Mouse (Mus musculus) lung, postnatal 0 days (tissue): Measurements from ENCODE around the gene Jmjd1c. TPM values are rescaled to one million over a fixed set of nuclear protein-coding genes. Genes with fewer than 3 reads are reported as not detected.

Experiments
- ATAC-seq: fragments of 200-750 bp; cut with Nextera tagmentation; 2 replicates; pipeline ENCODE4 v1.8.0; 2017; ENCODE audit warnings: moderate library complexity
- DNase-seq: peaks from one replicate; pipeline ENCODE4 v3.0.0-alpha.2; 2016; ENCODE audit warnings: low spot score
- H3K27ac ChIP-seq: fragments of 300-500 bp; sonication (generic); 2 replicates; pipeline ENCODE4 v1.5.1; 2014; ENCODE audit warnings: antibody characterized with exemption, mild to moderate bottlenecking, low read length, mixed read lengths
- H3K27me3 ChIP-seq: fragments of 300-500 bp; sonication (generic); replicated peaks from 2 replicates; pipeline ENCODE4 v1.6.1; 2014; ENCODE audit warnings: low read length, mixed read lengths; ENCODE audit not compliant: insufficient read depth
- H3K36me3 ChIP-seq: fragments of 300-500 bp; sonication (generic); 2 replicates; pipeline ENCODE4 v1.6.1; 2014; ENCODE audit warnings: low read length, mixed read lengths; ENCODE audit not compliant: insufficient read depth
- H3K4me1 ChIP-seq: fragments of 300-500 bp; sonication (generic); 2 replicates; pipeline ENCODE4 v1.6.1; 2014; ENCODE audit warnings: antibody characterized with exemption, low read depth, low read length, mixed read lengths; ENCODE audit not compliant: insufficient read depth
- H3K4me2 ChIP-seq: fragments of 300-500 bp; sonication (generic); replicated peaks from 2 replicates; pipeline ENCODE4 v1.6.1; 2014; ENCODE audit warnings: low read depth, mild to moderate bottlenecking, low read length, moderate library complexity, mixed read lengths
- H3K4me3 ChIP-seq: fragments of 300-500 bp; sonication (generic); 2 replicates; pipeline ENCODE4 v1.5.1; 2014; ENCODE audit warnings: low read depth, low read length
- H3K9ac ChIP-seq: fragments of 300-500 bp; sonication (generic); replicated peaks from 2 replicates; pipeline ENCODE4 v1.6.1; 2014; ENCODE audit warnings: low read depth, mild to moderate bottlenecking
- H3K9me3 ChIP-seq: fragments of 300-500 bp; sonication (generic); 2 replicates; pipeline ENCODE4 v1.6.1; 2016; ENCODE audit warnings: low read length, mixed read lengths
- CTCF ChIP-seq: IDR thresholded peaks from 2 replicates; pipeline ENCODE4 v1.5.1; 2016; ENCODE audit warnings: antibody characterized with exemption, mild to moderate bottlenecking
- EP300 ChIP-seq: IDR thresholded peaks from 2 replicates; pipeline ENCODE4 v1.6.1; 2016; ENCODE audit warnings: antibody characterized with exemption, mild to moderate bottlenecking, control low read depth
- WGBS: fragments of 180-500 bp; shearing (Covaris S2); extraction: QIAGEN DNeasy Blood & Tissue Kit; methylation state at CpG from one replicate; pipeline ENCODE4 v1.1.7; 2014; 5-methylcytosine and 5-hydroxymethylcytosine counted together
- polyA plus RNA-seq: library from polyadenylated mRNA; unstranded; fragments of >200 nt; fragmentation: Nextera tagmentation; extraction: Ambion mirVana; gene quantifications from 2 replicates; pipeline ENCODE4 v1.2.1, GENCODE M21; 2015

Jmjd1c gene
- polyA plus RNA-seq, 1 experiment from 2014 or later = 43.8 TPM

GRCm38 (mm10) chr10:67180799-67181198 is 84.9 kb downstream of the Jmjd1c start:
- H3K27ac ChIP-seq = no peak overlapping the region
- WGBS = 67% methylated on average over 5 of the region's 5 CpGs
- no peak for TF ChIP-seq CTCF
- no peak for TF ChIP-seq EP300
- H3K9ac ChIP-seq = no peak overlapping the region
- no peak overlapping the region for H3K4me3 ChIP-seq
- H3K4me1 ChIP-seq = no peaks in the 10 kb centered on the region
- DNase-seq (no peak), ATAC-seq (no peak)
- no peak overlapping the region for H3K4me2 ChIP-seq
- no peaks in the 10 kb centered on the region for H3K27me3 ChIP-seq
- H3K9me3 ChIP-seq = no peaks in the 10 kb centered on the region
- no peaks in the 10 kb centered on the region for H3K36me3 ChIP-seq

GRCm38 (mm10) chr10:67182651-67183050 is 86.7 kb downstream of the Jmjd1c start:
- Histone ChIP-seq H3K9ac (no peak overlapping the region), H3K4me3 (no peak overlapping the region), H3K27ac (0 out of 2 replicates have a peak overlapping the region, but pooled peaks have one; percentile 33), H3K4me2 (no peak overlapping the region), H3K36me3 (no peaks in the 10 kb centered on the region), H3K4me1 (peaks cover 3% of the 10 kb centered on the region; the same call in 1 of the 2 replicates), H3K9me3 (no peaks in the 10 kb centered on the region), H3K27me3 (no peaks in the 10 kb centered on the region)
- WGBS = 43% methylated on average over 3 of the region's 3 CpGs
- no peak for ATAC-seq
- peak; percentile 46 for DNase-seq
- TF ChIP-seq CTCF (no peak), EP300 (no peak)

DNA sequence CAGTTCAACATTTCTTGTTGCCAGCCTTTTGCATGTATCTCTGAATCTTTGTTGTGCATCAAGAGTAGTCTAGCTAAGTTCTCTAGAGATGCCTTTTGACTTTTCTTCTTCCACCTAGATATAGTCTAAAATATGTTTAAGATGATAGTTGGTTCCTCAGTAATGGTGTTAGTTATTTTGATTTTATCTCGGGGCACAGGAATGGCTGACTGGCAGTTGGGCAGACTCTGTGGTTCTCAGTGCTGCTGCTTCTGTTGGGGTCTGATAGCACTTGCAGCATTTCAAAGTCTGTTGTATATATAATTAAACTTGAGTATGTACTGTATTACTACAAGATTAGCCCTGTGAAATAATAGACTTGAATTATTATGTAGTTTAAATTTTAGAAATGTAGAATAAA is 87.2 kb downstream of the Jmjd1c start:
- DNase-seq = no peak
- WGBS = 59% methylated on average over 1 of the region's 1 CpGs
- Histone ChIP-seq H3K27ac (no peak overlapping the region), H3K4me2 (no peak overlapping the region), H3K4me1 (peaks cover 3% of the 10 kb centered on the region; the same call in 1 of the 2 replicates), H3K9me3 (no peaks in the 10 kb centered on the region), H3K9ac (no peak overlapping the region), H3K36me3 (no peaks in the 10 kb centered on the region), H3K4me3 (no peak overlapping the region), H3K27me3 (no peaks in the 10 kb centered on the region)
- no peak for ATAC-seq
- TF ChIP-seq EP300 = no peak
- no peak for TF ChIP-seq CTCF

- DNase-seq (no peak), ATAC-seq (no peak)
- Histone ChIP-seq H3K27me3 (no peaks in the 10 kb centered on the region), H3K4me1 (peaks cover 8% of the 10 kb centered on the region; the same call in 1 of the 2 replicates), H3K4me2 (no peak overlapping the region), H3K9ac (no peak overlapping the region), H3K4me3 (no peak overlapping the region), H3K36me3 (no peaks in the 10 kb centered on the region), H3K27ac (no peak overlapping the region), H3K9me3 (no peaks in the 10 kb centered on the region)
- WGBS = 56% methylated on average over 3 of the region's 3 CpGs
- TF ChIP-seq CTCF (no peak), EP300 (no peak)
Measured at GRCm38 (mm10) chr10:67184441-67185070, 88.6 kb downstream of the Jmjd1c start.

GRCm38 (mm10) chr10:67185491-67186081 is 89.7 kb downstream of the Jmjd1c start:
- peaks cover 8% of the 10 kb centered on the region; the same call in 1 of the 2 replicates for H3K4me1 ChIP-seq
- TF ChIP-seq CTCF (peak; percentile 36), EP300 (peak; percentile 31; the same call in 1 of the 2 replicates)
- ATAC-seq (peak; percentile 91), DNase-seq (peak; percentile 94)
- H3K4me3 ChIP-seq = peak overlapping the region; percentile 45
- peak overlapping the region; percentile 85 for H3K27ac ChIP-seq
- peak overlapping the region; percentile 27; the same call in 1 of the 2 replicates for H3K9ac ChIP-seq
- no peaks in the 10 kb centered on the region for H3K27me3 ChIP-seq
- H3K4me2 ChIP-seq = peak overlapping the region; percentile 61
- no peaks in the 10 kb centered on the region for H3K9me3 ChIP-seq
- no peaks in the 10 kb centered on the region for H3K36me3 ChIP-seq
- WGBS = under 1% methylated on average over 23 of the region's 23 CpGs

DNA sequence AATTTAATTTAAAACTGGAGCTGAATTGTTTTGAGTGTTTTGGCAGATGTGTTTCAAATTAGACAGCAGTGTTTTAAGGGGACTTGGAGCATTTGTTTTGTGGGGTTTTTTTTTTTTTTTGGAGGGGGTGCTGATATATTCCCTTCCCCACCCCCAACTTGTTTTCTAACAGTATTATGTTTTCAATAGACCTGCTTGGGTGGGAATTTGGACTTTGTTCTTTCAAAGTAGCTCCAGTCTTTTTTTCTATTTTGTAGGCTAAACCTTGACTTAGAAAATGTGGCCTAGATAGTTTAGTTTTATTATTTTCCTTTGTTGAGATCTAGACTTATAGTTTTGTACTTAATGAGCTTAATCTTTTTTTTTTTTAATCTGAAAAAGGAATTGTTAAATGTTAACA is 90.6 kb downstream of the Jmjd1c start:
- ATAC-seq (no peak), DNase-seq (no peak)
- Histone ChIP-seq H3K36me3 (no peaks in the 10 kb centered on the region), H3K4me2 (peak overlapping the region; percentile 61), H3K9me3 (no peaks in the 10 kb centered on the region), H3K4me1 (peaks cover 8% of the 10 kb centered on the region; the same call in 1 of the 2 replicates), H3K27ac (peak overlapping the region; percentile 85), H3K27me3 (no peaks in the 10 kb centered on the region), H3K9ac (0 out of 2 replicates have a peak overlapping the region, but pooled peaks have one; percentile 27), H3K4me3 (peak overlapping the region; percentile 45)
- no peak for TF ChIP-seq CTCF
